Mouse (Mus musculus) spleen, adult 2 months (tissue): ENCODE measurements at regions not wholly inside any gene's neighbourhood (a gene's known extent, or its start where the extent isn't known, plus 50 kb on each side); places are given as distances from the start of the nearest gene placed in this dataset.

Experiments
- CTCF ChIP-seq: fragments of 200-500 bp; IDR thresholded peaks from 2 replicates; pipeline ENCODE4 v1.5.1; 2011; ENCODE audit warnings: mild to moderate bottlenecking, inconsistent platforms; ENCODE audit not compliant: insufficient read depth, insufficient read length, insufficient replicate concordance; ENCODE audit errors: extremely low read depth
- POLR2A ChIP-seq: fragments of 200-500 bp; IDR thresholded peaks from 2 replicates; pipeline ENCODE4 v1.6.1; 2011; ENCODE audit warnings: low read depth, low read length, inconsistent platforms

DNA sequence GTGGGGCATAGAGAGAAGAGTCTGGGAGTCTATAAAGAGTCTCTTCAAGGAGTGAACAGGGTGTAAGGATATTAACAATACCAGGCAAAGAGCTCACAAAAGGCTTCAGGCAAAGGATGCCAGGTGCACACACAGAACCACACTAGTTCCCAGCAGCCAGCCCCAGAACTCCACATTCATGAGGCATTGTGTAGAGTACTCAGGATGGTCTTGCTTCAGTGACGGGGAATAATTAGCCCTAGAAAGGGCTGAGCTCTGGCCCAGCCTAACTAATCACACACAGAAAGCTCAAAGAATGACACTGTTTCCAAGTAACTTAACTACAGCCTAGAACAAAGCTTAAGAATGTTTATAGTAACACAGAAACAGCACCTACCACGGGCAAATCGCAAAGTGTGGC is 428.2 kb downstream of the Ate1 start:
- TF ChIP-seq CTCF = no peak
- TF ChIP-seq POLR2A = no peak
